Mouse (Mus musculus) spleen, postnatal 14 days (tissue): ENCODE results near the gene Sfmbt1.

ENCODE experiments used
- DNase-seq, 2 experiments: peaks; one replicate each; pipeline ENCODE4 v3.0.0; 2021 to 2022; ENCODE audit warnings: low spot score in 2 of 2

The Sfmbt1 gene

DNA sequence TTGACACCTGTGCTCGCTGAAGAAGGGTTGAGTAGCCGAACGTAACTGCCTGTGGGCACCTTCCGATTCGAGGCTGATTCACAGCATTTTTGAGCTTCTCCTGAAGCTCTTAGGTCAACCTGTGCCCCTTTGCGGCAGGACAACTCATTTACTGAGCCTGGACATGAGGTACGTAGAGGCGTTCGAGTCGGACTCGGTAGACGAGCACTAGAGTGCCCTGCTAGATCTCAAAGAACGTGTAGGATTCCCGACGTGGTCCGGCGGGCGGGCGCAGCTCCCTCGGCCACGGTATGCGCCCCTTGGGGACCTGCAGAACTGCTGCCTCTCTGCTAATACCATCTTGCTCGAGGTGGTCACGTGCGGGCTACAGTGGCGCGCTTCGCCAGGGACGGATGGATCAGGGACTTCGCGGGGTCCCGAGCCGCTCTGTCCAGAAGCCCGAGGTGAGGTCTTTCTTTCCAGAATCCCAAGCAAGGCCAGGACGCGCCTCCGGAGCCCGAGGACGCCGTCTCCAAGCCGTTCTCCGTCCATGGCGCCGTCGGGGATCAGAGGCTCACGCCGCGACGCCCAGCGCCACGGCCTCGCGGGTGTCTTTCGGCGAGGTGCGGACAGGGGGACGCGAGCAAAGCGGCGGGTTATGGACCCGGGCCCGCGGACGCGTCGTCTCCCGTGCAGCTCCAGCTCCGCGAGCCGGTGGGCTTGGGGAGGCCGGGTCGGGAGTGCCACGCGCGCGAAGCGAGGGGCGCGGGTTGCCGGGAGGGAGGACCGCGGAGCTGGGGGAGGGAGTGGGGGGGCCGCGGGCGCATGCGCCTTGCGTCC is at the start of gene Sfmbt1:
Sfmbt1 (plus strand) TSS at position 51 of the 819 bp plus-strand sequence.
- DNase-seq, result peak in 1 of 2 experiments; percentile 20

GRCm38 (mm10) chr14:30666061-30666460 is 48.6 kb upstream of the Sfmbt1 start:
- DNase-seq, result no peak

- no peak for DNase-seq
These were observed 48.0 kb upstream of the Sfmbt1 start for GRCm38 (mm10) chr14:30666604-30667003.

- DNase-seq, result no peak
These were observed 44.5 kb upstream of the Sfmbt1 start for GRCm38 (mm10) chr14:30670161-30670560.

- DNase-seq, result no peak
These were observed 43.3 kb upstream of the Sfmbt1 start for GRCm38 (mm10) chr14:30671095-30671985.

GRCm38 (mm10) chr14:30671986-30672312 is 42.7 kb upstream of the Sfmbt1 start:
- peak; percentile 72 to 87 for DNase-seq

DNA sequence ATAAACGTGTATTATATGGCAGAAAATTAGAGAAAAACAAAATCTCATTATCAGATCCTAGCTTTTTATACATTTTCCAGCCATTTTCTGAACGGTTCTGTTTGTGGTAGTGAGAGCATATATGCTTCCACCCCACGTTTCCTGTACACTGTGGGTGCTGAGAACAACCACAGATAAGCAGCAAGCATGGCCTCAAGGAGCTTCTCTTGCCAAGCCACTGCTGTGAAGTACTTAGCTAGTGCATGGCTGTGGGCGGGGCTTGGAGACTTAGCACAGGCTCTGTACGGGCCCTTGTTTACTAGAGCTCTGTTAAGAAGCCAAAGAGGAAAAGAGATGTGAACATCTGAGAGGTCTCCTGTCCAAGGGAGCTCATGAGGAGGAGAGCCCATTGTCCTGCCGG is 39.7 kb upstream of the Sfmbt1 start:
- DNase-seq, result no peak

DNA sequence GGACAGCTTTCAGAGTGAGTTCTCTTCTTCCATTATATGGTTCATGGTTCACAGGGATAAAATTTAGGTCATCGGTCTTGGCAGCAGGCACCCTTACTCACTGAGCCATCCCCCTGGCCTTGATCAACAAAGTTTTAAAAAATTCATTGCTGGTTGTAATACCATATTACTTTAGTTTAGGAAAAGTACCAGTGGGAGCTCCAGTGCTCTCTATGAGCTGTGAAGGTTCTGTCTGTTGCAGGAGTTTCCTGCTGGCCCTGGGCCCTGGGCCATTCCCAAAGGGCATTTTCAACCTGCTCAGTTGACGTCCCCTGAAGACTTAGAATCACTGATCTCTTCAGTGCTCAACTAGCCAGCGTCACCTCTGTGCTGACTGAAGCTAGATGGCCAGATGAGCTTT is 32.5 kb upstream of the Sfmbt1 start:
- DNase-seq, result no peak

DNA sequence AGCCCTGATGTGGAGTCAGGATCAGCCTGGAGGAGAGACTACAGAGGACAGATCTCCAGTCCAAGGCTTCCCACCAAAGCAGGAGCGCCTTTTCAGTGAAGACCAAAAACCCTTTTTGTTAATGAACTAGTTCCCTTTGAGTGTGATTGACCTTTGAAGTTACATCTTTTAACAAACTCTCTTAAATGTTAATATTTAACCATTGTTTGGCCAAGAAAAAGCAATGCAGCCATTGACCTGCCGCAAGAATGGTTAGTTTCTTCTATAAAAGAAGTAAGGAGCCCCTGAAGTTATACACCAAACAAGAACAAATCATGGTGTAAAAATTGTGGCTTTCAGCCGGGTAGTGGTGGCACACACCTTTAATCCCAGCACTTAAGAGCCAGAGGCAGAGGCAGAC is 24.0 kb upstream of the Sfmbt1 start:
- no peak for DNase-seq

DNA sequence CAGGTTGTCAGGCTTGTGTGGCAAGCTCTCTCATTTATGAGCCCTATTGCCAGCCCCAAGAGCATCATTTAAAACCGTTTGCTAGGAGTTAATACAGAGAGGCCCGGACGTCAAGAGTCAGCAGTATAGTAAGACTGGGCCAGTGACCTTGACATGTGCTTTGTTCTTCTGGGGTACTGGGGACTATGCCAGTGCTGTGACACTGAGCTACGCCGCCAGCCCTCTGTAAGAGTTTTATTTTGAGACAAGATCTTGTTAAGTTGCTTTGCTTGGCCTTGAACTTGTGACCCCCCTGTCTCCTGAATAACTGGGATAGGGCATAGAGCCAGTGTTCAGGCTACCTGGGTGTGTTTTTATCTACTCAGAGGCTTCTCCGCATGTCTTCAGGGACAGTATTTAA is 22.2 kb upstream of the Sfmbt1 start:
- no peak for DNase-seq

- DNase-seq, result no peak
These were observed 19.9 kb upstream of the Sfmbt1 start for GRCm38 (mm10) chr14:30694786-30695185.

- peak in 1 of 2 experiments; percentile 11 for DNase-seq
These were observed 19.0 kb upstream of the Sfmbt1 start for GRCm38 (mm10) chr14:30695609-30696008.

DNA sequence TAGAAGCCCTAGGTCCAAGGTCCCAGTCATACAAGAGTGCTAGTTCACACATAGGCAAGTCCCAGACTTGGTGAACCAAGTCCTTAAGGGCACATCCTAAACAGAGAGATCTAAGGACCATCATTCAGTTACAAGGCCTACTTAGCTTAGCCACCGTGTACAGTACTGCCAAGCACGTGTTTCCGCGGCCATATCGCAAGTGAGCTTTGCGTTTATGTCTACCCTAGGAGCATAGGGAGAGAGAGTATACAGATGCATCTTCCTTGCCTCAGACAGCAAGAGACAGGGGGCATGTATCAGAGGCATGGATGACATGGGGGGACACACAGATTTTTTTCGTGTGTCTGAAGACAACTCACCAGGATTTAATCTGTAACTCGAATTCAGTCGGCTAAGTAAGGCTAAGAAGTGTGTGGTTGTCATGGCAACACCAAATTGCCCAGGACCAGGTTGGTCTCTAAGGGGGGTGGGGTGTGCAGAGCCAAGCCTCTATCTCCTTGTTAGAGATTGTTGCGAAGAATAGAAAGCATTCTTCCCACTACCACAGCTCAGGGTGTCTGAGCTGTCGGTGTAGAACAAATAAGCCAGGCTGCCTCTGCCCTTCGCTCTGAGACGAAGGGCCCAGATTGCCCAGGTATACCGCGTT is 17.1 kb upstream of the Sfmbt1 start:
- DNase-seq, result no peak

- peak in 1 of 2 experiments; percentile 30 for DNase-seq
These were observed 15.0 kb upstream of the Sfmbt1 start for GRCm38 (mm10) chr14:30699656-30700055.

GRCm38 (mm10) chr14:30702512-30702911 is 12.1 kb upstream of the Sfmbt1 start:
- no peak for DNase-seq

- DNase-seq, result no peak
These were observed 11.6 kb upstream of the Sfmbt1 start for GRCm38 (mm10) chr14:30703079-30703478.

- no peak for DNase-seq
These were observed 10.4 kb upstream of the Sfmbt1 start for GRCm38 (mm10) chr14:30704098-30704855.

- no peak for DNase-seq
These were observed 2.8 kb upstream of the Sfmbt1 start for GRCm38 (mm10) chr14:30711892-30712291.

DNA sequence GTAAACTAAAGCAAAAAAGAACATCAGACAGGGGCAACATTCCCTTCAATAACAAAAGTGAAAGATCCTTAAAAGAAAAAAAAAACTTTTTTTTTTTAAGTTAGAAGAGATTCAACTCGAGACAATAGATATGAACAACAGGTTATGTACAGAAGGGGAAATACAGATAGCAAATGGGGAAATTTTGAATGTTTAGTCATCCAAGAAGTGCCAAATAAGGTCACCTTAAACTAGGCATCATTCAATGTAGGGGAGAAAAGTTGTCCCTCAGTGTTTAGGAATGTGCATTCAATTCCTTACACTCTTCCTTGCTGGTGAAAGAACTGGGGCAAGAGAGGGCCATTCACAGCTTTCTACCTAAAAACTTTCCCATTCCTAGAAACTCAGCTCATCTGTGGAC is 880 bp upstream of the Sfmbt1 start:
- no peak for DNase-seq

DNA sequence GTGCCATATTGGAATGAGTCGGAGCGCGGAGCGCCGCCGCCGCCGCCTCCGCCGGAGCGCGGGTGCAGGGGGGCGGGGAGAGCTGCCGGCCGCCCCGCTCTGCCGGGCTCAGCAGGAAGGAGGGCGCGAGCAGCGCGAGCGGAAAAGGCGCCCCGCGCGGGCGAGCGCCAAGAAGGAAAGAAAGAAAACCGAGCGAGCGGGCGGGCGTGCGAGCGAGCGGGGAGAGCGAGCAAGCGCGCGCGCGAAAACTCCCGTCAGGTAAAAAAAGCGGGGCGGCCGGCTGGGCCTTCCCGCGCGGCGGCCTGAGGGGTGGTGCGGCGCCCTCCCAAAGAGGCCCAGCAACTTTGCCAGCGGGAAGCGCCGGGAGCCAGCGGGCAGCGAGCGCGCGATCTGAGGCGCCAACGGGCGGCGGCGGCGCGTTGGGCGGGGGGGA is 985 bp downstream of the Sfmbt1 start:
- DNase-seq, result peak; percentile 57 to 69
